Mouse (Mus musculus): ENCODE measurements at regions not wholly inside any gene's neighbourhood (a gene's known extent, or its start where the extent isn't known, plus 50 kb on each side); places are given as distances from the start of the nearest gene placed in this dataset.

DNA sequence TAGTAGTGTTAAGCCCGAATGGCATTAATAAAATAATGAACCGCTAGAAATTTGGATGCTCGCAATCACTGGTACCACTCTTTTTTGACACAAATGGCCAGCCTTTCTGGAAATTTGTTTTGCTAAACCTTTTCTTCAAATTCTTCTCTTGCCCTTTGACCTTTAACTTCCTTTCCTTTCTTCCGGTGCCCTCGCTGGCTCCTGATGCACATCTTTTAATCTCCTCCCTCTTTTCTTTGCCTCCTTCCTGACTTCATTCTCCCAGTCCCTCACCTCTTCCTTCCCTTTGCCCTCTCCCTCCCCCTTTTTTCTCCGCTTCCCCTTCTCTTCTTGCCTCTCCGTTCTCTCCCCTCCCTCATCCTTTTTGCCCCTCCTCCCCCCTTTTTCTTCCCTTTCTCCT is 118.3 kb upstream of the Zfhx3 start:
- ChIA-PET CTCF (no interaction called here), POLR2A (interaction anchor here in 1 of 4 experiments (0.6 to 0.8 kb wide), 2 partner anchors 11 to 20 kb away, joined by 3 to 6 read pairs; no protein-coding TSS in a partner anchor)

DNA sequence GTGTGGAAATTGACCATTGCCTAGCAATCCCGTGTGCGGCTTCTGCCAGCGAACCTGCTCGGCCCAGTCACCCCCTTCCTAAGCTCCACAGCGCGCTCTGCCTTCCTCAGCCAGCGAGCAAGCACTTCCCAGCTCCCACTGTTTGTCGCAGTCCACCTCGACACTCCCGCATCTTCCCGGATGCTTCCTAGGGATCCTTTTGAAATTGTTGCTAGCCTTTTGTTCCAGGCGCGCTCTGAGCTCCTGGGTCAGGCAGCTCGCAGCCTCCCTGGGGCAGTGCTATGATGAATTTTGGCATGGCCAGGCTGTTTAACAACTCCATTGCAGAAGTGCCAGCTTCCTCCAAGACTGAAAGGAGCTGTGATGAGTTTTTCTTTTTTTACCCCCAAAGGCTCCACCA is 117.8 kb upstream of the Zfhx3 start:
- POLR2A ChIA-PET = interaction anchor here in 1 of 4 experiments (0.6 to 1.1 kb wide), 4 partner anchors 9 to 236 kb away, joined by 3 to 6 read pairs (median 4); partner anchors contain the start of gene Psmd7

DNA sequence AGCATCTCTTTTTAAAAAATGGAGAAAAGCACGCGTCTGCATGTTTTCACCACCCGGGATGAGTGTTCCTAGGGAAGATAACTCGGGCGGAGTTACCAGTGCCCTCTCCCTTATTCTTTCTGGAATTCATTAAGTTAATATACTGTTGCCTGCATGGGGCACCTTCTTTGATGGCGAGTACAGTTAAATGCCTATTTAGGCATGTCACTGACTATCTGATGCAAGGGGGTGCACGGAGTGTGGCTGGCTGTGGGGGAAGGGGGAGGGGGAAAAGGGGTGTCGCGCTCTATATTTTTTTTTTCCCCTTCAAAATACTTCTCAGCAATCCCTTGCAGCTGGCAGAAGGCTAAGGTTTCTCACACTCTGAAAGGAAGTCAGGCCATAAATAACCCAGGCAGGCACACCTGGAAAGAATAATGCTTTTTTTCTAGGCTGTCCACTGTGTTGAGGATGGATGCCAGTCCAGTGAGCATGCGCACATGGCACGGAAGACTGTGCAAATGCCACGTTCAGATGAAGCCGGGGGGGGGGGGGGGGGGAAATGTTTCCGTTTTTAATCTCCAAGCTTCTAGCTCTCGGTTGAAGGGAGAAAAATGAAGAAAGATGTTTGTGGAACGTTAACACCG is 114.8 kb upstream of the Zfhx3 start:
- POLR2A ChIA-PET = interaction anchor here in 1 of 4 experiments (0.5 kb wide), 1 partner anchor 149 kb away, joined by 5 read pairs; no protein-coding TSS in a partner anchor

More for the DNA sequence above, 117.8 kb upstream of the Zfhx3 start:
- CTCF ChIA-PET = interaction anchor here in 2 of 4 experiments (0.6 to 0.7 kb wide), 2 partner anchors 9 to 557 kb away, joined by 3 read pairs; no protein-coding TSS in a partner anchor

DNA sequence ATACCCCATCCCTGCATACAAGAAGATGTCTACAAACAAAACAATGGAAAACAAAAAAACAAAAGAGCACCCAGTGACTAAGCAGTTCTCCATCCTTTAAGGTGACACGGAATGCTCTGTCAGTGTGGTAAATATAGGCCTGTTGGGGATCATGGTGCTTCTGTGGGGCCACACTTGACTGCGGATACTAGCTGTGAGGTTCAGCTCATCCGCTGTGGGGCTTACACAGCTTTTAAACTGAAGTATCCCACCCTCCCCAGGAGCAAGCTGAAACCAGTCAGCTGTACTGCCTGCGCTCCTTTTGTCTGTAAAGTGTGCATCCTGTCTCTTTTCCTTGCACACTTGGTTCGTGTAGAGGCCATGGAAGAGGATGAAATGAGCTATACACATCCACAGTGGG is 113.9 kb upstream of the Zfhx3 start:
- CTCF ChIA-PET = interaction anchor here in 1 of 4 experiments (0.5 kb wide), 1 partner anchor 52 kb away, joined by 3 read pairs; no protein-coding TSS in a partner anchor
- POLR2A ChIA-PET = no interaction called here

More for the DNA sequence above, 114.8 kb upstream of the Zfhx3 start:
- CTCF ChIA-PET = no interaction called here

DNA sequence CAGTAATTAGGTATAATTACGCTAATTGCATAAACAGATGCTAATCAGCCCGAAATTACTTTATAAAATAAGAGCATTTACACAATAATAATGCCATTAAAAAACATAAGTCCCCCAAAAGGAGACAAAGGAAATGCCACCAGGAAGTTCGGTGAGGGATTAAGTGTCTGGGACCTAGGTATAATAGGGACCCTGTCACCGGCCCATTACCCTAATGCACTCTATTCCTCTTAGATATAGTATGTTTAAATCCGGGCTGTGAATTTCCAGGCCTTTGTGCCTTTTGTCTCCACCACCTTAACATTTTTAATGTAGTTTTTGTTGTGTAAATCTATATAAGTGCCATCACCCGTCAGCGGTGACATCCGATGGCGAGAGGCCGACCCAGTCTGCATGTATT is 109.0 kb upstream of the Zfhx3 start:
- ChIA-PET POLR2A (interaction anchor here in 1 of 4 experiments (0.5 to 0.9 kb wide), 2 partner anchors 8 to 876 kb away, joined by 3 read pairs; no protein-coding TSS in a partner anchor), CTCF (interaction anchor here in 1 of 4 experiments (0.6 kb wide), 1 partner anchor 1078 kb away, joined by 3 read pairs; no protein-coding TSS in a partner anchor)

DNA sequence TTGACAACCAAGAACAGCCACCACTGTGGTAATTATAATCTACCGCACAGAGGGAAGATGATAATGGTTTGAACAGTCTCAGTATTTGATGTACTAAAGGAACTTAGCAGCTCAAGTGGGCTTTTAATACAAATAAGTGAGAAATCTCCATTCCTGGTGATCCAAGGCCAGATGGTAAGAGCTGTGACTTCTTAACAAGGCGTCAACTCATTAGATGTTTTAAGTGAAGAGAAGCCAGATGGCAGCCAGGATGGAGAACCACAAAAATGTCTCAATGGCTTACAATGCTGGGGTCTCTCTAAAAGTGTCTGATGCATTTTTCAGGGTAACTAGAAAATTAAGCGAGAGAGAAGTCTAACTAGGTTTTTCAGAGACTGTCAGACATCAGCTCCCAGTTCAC is 96.3 kb upstream of the Zfhx3 start:
- ChIA-PET CTCF (interaction anchor here in 1 of 4 experiments (0.5 kb wide), 1 partner anchor 1905 kb away, joined by 4 read pairs; no protein-coding TSS in a partner anchor), POLR2A (no interaction called here)

DNA sequence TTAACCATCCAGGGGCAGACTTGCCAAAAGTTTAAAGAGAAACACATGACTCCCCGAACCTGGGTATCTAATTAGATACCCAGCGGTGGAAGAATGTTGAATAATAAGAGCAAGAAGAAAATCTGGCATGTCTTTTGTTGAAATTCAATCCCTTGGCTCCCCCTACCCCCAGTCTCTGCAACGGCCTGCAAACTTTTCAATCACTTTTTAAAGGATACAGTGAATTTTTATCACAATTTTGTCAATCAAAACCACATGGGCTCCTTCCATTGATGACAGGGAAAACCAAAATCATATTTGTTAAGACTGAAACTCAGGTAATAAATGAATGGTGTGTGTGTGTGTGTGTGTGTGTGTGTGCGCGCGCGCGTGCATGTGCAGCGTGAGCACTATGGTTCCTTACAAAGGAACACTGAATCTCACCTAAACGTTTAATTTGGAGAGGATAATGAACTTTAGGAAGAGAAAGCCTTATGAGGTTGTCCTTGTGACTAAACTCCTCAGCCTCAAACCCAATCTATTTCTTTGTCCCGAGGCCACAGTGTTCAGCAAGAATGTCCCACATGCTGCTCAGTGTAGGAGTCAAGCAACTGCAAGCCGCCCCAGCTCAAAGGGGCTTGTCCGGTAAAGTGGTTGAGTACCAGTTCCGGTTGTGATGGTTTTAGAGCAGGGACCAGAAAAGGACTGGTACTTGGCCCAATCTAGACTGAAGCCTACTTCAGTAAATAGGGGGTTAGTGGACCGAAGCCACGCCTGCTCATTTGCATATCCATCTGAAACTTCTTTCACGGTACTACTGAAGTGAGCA is 91.0 kb upstream of the Zfhx3 start:
- ChIA-PET POLR2A (no interaction called here), CTCF (interaction anchor here in 1 of 4 experiments (0.5 kb wide), 1 partner anchor 49 kb away, joined by 6 read pairs; no protein-coding TSS in a partner anchor)

DNA sequence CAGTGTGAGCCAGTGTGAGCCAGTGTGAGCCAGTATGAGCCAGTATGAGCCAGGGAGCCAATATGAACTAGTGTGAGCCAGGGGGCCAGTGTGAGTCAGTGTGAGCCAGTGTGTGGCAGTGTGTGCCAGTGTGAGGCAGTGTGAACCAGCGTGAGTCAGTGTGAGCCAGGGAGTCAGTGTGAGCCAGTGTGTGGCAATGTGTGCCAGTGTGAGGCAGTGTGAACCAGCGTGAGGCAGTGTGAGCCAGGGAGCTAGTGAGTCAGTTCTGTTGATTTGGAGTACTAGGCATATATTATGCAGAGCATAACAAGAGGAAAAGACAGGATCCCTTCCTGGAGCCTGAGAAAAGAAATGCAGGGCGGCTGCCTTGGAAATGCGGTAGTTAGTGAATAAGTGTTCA is 82.7 kb upstream of the Zfhx3 start:
- ChIA-PET POLR2A (interaction anchor here in 2 of 4 experiments (0.7 kb wide), 2 partner anchors 210 to 1063 kb away, joined by 4 to 5 read pairs; no protein-coding TSS in a partner anchor), CTCF (interaction anchor here in 2 of 4 experiments (0.6 to 0.7 kb wide), 2 partner anchors 44 to 517 kb away, joined by 3 to 5 read pairs; no protein-coding TSS in a partner anchor)

DNA sequence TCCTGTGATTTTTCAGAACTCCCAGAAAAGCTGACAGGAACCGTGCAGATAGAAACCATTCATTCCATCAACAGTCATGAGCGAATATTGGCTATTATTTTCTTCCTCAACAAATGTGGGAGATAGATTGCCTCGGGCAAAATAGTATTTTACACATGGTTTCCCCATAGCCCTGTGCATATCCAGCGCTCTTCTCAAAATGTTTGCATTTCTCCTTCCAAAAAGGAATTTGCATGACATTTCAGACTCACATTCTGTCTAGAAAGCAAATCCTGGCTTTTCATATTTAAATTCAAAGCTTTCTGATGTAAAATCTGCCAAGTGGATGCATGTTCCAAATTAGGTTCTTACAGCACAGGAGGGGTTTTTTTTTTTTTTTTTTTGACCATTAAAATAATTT is 82.2 kb upstream of the Zfhx3 start:
- POLR2A ChIA-PET = interaction anchor here in 3 of 4 experiments (0.5 to 0.7 kb wide), 4 partner anchors 210 to 1533 kb away, joined by 3 to 5 read pairs (median 4); no protein-coding TSS in a partner anchor
- CTCF ChIA-PET = interaction anchor here in 1 of 4 experiments (0.7 kb wide), 1 partner anchor 517 kb away, joined by 3 read pairs; no protein-coding TSS in a partner anchor

DNA sequence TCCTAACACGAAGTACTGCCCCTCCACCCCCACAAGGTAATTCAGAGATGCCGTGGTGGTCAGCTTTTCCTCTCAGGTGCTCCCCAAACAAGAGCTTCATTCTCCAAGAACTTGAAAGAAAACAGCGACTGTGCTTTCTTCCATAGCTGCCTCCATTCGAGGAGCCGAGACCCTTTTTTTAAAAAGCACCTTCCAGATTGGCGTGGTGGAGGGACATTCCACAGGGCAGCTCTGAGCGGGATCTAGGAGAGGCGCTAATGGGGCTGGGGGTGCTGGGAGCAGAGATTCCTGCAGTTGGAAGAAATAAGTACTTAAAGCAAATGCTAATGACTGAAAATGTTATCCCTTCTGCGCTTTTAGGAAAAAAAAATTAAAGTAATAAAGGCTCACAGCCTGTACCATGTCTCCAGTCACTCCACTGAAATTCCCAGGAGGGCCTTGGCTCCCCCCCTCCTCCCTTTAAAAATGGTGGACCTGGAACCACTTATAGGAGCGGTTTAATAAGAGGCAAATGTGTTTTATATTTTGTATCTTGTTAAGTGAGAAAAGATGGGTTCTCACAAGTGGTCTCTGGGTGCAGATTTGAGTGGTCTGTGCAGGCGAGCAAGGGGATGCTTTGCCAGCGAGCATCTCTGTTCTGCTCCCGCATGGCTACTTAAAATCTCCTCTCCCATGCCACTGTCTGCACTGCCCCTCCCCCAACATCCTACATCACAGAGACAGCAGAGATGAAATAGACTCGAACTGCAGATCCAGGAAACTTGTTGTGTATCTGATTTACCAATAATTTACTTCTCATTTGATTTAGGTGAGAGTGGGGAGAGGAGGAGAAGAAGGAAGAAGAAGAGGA is 77.4 kb upstream of the Zfhx3 start:
- ChIA-PET POLR2A (interaction anchor here in 1 of 4 experiments (0.9 kb wide), 1 partner anchor 12 kb away, joined by 4 read pairs; no protein-coding TSS in a partner anchor), CTCF (interaction anchor here in 1 of 4 experiments (0.6 kb wide), 1 partner anchor 126 kb away, joined by 3 read pairs; no protein-coding TSS in a partner anchor)

DNA sequence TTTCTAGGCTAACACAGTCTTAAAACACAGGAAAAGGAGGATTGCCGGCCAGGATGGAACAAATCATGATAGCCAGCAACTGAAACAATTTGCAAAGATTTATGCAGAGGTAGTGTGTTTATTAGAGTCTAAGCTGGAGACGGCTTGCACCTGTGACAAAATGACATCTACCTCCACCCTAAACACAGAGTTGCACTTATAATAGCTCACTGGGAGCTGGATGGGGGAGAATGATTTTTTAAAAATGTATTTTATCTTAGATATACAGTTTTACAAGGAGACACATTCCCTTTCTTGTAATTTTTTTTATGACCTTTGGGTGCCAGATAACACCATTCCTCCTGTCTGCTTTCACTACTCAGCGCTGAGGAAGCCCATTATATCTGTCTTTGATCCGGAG is 76.7 kb upstream of the Zfhx3 start:
- POLR2A ChIA-PET = no interaction called here
- CTCF ChIA-PET = no interaction called here

DNA sequence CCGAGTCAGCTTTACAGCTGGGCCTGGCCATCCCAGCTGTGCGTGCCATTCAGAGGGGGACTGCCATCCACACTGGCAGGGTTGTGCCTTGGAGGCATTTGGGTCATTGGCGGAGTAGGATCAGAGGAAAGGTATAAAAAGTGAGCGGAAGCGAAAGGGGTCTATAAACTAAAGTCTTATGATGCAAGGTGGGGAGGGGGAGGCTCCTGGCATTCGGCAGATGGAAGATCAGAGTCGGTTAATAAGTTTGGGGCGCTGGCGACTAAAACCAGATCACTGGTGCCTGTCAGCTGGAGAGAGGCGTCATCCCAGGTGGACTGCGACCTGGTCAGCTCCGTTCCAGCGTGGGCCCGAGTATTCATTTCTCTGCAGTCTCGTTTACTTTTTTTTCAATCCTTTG is 70.7 kb upstream of the Zfhx3 start:
- POLR2A ChIA-PET = no interaction called here
- CTCF ChIA-PET = no interaction called here

DNA sequence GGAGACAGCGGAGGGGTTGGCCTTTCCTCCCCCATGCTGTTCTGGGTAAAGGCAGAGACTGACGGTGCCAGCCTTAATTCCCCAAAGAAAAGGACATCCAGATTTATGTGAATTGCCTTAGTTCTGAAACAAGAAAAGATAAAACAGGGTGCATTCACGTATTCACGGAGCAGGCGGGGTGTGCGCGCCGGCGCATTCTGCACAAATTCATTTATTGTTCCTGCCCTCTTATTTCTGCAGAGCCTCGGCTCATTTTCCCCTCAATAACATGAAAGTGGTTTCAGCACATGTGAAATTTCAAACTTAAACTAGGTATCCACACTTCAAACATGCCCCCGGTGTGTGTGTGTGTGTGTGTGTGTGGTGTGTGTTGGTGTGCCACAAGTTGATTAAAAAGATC is 70.3 kb upstream of the Zfhx3 start:
- ChIA-PET POLR2A (no interaction called here), CTCF (no interaction called here)

DNA sequence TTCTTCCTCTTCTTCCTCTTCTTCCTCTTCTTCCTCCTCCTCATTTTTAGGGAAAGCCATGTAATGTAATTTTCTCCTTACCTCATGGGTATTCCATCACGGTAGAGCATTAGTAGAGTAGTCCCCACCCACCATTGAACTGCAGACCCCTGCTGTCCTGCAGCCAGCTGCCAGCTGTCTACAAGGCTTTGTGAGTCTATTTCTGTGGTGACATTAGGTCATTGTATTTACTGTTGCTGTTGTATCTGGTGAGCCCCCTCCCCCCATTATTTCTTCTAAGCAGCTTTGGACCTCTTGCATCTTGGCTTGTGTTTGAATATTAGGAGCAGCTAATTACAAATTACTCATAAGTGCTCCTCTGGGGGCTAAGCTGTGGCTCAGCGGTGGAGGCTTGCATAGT is 66.0 kb upstream of the Zfhx3 start:
- ChIA-PET POLR2A (no interaction called here), CTCF (no interaction called here)

DNA sequence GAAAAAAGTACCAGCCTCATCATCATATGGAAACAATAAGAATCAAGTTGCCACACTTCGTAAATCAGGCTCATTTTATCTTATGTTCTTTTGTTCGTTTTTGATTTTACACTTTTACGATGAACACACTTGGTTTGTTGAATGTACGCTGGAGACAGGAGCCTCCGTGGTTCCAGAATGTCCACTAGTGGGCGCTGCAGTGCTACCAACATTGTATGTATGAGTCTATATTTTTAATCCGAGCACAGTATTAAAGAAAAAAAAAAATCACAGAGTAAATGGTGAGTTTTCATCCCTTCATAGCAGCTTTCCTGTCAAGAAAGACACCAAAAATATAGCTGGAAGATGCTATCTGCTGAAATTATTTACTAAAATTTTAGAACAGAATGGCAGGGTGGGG is 60.6 kb upstream of the Zfhx3 start:
- CTCF ChIA-PET = no interaction called here
- POLR2A ChIA-PET = no interaction called here

DNA sequence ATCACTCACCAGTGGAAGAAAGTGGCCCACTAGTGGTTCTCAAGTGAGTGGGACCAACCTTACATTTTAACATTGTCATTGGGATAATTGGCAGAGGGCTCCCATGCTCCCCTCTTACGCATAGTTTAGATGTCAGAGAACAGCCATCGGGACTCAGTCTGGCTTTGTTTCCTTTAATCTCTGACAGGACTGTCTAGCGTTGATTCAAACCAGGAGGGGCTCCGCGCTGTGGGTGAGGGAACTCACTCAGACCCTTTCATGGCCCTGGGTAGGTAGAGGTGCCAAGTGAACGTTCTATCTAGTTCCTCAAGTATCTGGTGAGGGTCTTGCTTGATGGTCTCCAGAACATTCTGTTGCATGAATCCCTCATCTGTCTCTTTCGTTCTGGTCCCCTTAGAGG is 56.9 kb upstream of the Zfhx3 start:
- ChIA-PET CTCF (no interaction called here), POLR2A (no interaction called here)

DNA sequence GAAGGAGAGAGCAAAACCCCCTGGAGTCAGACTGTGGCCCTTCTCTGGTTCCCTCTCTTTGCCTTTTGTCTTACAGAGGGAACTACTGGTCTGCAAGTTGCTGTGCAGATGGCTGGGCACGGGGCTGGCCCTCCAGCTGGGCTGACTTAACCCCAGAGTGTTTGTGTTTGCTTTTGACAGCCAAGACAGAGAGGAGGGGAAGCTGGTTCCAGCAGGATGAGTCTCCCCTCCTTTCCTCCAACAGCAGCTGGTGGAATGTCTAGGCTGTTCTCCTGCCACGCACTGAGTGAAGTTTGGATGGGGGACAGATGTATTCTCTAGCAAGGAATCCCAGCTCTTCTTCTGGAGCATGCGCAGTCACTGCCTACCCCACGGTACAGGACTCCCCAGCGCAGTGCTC is 56.5 kb upstream of the Zfhx3 start:
- ChIA-PET CTCF (interaction anchor here in 1 of 4 experiments (0.5 kb wide), 1 partner anchor 1658 kb away, joined by 7 read pairs; no protein-coding TSS in a partner anchor), POLR2A (interaction anchor here in 1 of 4 experiments (1.1 kb wide), 1 partner anchor 252 kb away, joined by 4 read pairs; no protein-coding TSS in a partner anchor)

DNA sequence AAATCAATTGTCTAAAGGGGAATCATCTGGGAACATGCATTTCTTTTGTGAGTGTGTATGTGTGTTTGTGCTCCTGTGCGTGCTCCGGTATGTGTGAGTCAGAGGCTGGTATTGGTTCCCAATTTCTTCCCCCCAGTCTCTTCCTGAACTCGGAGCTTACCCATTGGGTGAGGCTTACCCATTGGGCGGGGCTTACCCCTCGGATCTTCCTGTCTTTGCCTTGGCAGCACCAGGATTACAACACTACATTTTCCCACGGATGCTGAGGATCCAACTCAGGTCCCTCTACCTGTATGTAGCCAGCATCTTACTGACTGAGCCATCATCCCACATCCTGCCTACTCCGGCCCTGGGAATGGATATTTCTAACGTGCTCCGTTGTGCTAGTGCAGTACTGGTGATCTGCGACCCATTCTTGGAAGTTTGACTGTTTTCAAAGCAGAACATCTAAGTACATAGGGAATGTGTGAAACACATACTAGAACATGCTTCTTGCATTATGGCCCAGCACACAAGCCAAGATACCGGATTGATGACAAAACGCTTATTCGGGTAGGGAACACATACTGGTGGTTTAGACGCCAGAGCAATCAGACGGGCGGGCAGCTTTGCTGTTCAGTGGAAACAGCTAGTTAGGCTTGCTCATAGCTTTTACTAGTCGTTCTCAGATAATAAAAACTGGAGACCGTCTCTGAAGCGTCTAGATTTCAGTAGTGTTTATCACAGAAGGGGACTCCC is 55.8 kb upstream of the Zfhx3 start:
- ChIA-PET CTCF (interaction anchor here in 2 of 4 experiments (0.5 to 0.7 kb wide), 3 partner anchors 162 to 1657 kb away, joined by 3 to 7 read pairs (median 4); no protein-coding TSS in a partner anchor), POLR2A (interaction anchor here in 2 of 4 experiments (0.7 to 1.1 kb wide), 2 partner anchors 17 to 253 kb away, joined by 4 to 5 read pairs; no protein-coding TSS in a partner anchor)
